Mouse (Mus musculus) kidney, embryonic 14.5 days (tissue): Measurements from ENCODE around the gene Oma1. TPM values are rescaled to one million over a fixed set of nuclear protein-coding genes. Genes with fewer than 3 reads are reported as not detected.

Experiments used
- ATAC-seq: fragments of 200-750 bp; cut with Nextera tagmentation; 2 replicates; pipeline ENCODE4 v1.8.0; 2017; ENCODE audit warnings: moderate number of reproducible peaks, mild to moderate bottlenecking, moderate TSS enrichment, moderate library complexity; ENCODE audit not compliant: low FRiP score, low TSS enrichment
- H3K27ac ChIP-seq: fragments of 300-500 bp; sonication (generic); 2 replicates; pipeline ENCODE4 v1.5.1; 2014; ENCODE audit warnings: low read depth, mild to moderate bottlenecking, low read length, moderate library complexity, mixed read lengths
- H3K27me3 ChIP-seq: fragments of 300-500 bp; sonication (generic); 2 replicates; pipeline ENCODE4 v1.6.1; 2014; ENCODE audit warnings: mild to moderate bottlenecking, low read length; ENCODE audit not compliant: control insufficient read depth, insufficient read depth
- H3K36me3 ChIP-seq: fragments of 300-500 bp; sonication (generic); 2 replicates; pipeline ENCODE4 v1.6.1; 2014; ENCODE audit warnings: low read length, mixed read lengths; ENCODE audit not compliant: control insufficient read depth, insufficient read depth
- H3K4me1 ChIP-seq: fragments of 300-500 bp; sonication (generic); 2 replicates; pipeline ENCODE4 v1.6.1; 2014; ENCODE audit warnings: low read length, mixed read lengths; ENCODE audit not compliant: control insufficient read depth, insufficient read depth
- H3K4me2 ChIP-seq: fragments of 300-500 bp; sonication (generic); replicated peaks from 2 replicates; pipeline ENCODE4 v1.6.1; 2014; ENCODE audit warnings: low read depth, mild to moderate bottlenecking, low read length
- H3K4me3 ChIP-seq: fragments of 300-500 bp; sonication (generic); 2 replicates; pipeline ENCODE4 v1.5.1; 2014; ENCODE audit warnings: mild to moderate bottlenecking, low read length
- H3K9ac ChIP-seq: fragments of 300-500 bp; sonication (generic); 2 replicates; pipeline ENCODE4 v1.6.1; 2014; ENCODE audit warnings: low read depth, mild to moderate bottlenecking, low read length, moderate library complexity
- H3K9me3 ChIP-seq: fragments of 300-500 bp; sonication (generic); 2 replicates; pipeline ENCODE4 v1.6.1; 2016; ENCODE audit warnings: low read length; ENCODE audit not compliant: control insufficient read depth
- WGBS: fragments of 180-500 bp; shearing (Covaris S2); extraction: QIAGEN DNeasy Blood & Tissue Kit; methylation state at CpG from one replicate; pipeline ENCODE4 v1.1.7; 2014; 5-methylcytosine and 5-hydroxymethylcytosine counted together
- polyA plus RNA-seq: library from polyadenylated mRNA; unstranded; fragments of >200 nt; fragmentation: Nextera tagmentation; extraction: Ambion mirVana; gene quantifications from 2 replicates; pipeline ENCODE4 v1.2.1, GENCODE M21; 2014

The Oma1 gene
- polyA plus RNA-seq, result 20.2 and 24.3 TPM in 2 replicates

- Histone ChIP-seq H3K27me3 (no peaks in the 10 kb centered on the region), H3K9ac (peak within 1 kb of the TSS; percentile 79), H3K4me2 (peak within 1 kb of the TSS; percentile 58), H3K9me3 (no peaks in the 10 kb centered on the region), H3K36me3 (no peaks in the 10 kb centered on the region), H3K4me3 (peak within 1 kb of the TSS; percentile 70), H3K27ac (peak within 1 kb of the TSS; percentile 93), H3K4me1 (0 out of 2 replicates have a peak, but pooled peaks cover 4% of the 10 kb centered on the region)
- ATAC-seq, result peak; percentile 99
- WGBS, result under 1% methylated on average over 60 of the region's 61 CpGs
These were observed at the start of gene Oma1 for GRCm38 (mm10) chr4:103313587-103314525. Gene Oma1, plus strand, starts transcription at chr4:103313812.

- no peak overlapping the region for H3K9ac ChIP-seq
- no peaks in the 10 kb centered on the region for H3K36me3 ChIP-seq
- H3K27me3 ChIP-seq, result no peaks in the 10 kb centered on the region
- H3K4me3 ChIP-seq, result no peak overlapping the region
- no peak overlapping the region for H3K27ac ChIP-seq
- no peak overlapping the region for H3K4me2 ChIP-seq
- 30% methylated on average over 8 of the region's 8 CpGs for WGBS
- no peaks in the 10 kb centered on the region for H3K9me3 ChIP-seq
- H3K4me1 ChIP-seq, result no peaks in the 10 kb centered on the region; the same call in 1 of the 2 replicates
- ATAC-seq, result no peak
These were observed 49.7 kb upstream of the Oma1 start for GRCm38 (mm10) chr4:103263812-103264396.

DNA sequence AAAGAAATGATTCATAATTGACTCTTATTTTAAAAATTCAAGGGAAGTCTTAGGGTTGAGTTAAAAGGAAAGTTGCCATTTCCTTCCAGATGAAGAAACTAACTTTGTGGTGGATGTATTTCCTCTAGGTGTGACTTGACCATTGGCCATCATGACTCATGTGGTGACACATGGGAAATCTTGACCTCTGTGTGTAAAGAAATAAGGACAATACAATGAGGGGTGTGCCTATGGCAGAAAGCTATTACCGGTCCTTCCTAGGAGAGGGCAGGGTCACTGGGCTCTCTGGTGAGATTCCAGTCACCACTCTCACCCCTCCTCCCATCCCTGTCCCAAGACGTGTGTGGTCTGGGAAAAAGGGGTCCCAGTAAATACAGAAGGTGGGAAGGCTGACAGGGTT, 48.4 kb upstream of the Oma1 start:
- ATAC-seq, result no peak

DNA sequence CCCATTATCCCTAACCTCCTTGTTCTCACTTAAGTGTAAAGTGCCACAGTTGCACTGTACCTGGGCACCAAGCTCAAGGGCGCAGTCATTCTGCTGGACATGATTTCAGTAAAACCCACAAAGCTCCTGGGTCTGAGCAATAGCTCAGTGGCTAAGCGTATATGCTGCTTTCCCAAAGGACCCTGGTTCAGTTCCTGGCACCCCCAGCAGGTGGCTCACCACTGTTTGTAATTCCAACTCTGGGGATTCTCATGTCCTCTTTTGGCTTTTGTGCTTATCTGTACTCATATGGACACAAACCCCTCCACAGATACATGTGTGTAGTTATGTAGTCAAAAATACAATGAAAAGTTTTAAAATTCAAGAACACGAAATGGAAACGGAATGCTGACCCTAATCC, 44.3 kb upstream of the Oma1 start:
- Histone ChIP-seq H3K4me1 (no peaks in the 10 kb centered on the region), H3K9ac (no peak overlapping the region), H3K27ac (no peak overlapping the region), H3K27me3 (no peaks in the 10 kb centered on the region), H3K36me3 (no peaks in the 10 kb centered on the region), H3K4me3 (no peak overlapping the region), H3K9me3 (no peaks in the 10 kb centered on the region), H3K4me2 (no peak overlapping the region)
- no peak for ATAC-seq
- WGBS, result 89% methylated on average over 4 of the region's 4 CpGs

More for the DNA sequence above, 48.4 kb upstream of the Oma1 start:
- H3K36me3 ChIP-seq, result no peaks in the 10 kb centered on the region
- H3K9me3 ChIP-seq, result no peaks in the 10 kb centered on the region
- no peak overlapping the region for H3K4me3 ChIP-seq
- H3K9ac ChIP-seq, result no peak overlapping the region
- 50% methylated on average over 2 of the region's 2 CpGs for WGBS
- H3K4me1 ChIP-seq, result no peaks in the 10 kb centered on the region; the same call in 1 of the 2 replicates
- H3K4me2 ChIP-seq, result no peak overlapping the region
- no peak overlapping the region for H3K27ac ChIP-seq
- no peaks in the 10 kb centered on the region for H3K27me3 ChIP-seq

DNA sequence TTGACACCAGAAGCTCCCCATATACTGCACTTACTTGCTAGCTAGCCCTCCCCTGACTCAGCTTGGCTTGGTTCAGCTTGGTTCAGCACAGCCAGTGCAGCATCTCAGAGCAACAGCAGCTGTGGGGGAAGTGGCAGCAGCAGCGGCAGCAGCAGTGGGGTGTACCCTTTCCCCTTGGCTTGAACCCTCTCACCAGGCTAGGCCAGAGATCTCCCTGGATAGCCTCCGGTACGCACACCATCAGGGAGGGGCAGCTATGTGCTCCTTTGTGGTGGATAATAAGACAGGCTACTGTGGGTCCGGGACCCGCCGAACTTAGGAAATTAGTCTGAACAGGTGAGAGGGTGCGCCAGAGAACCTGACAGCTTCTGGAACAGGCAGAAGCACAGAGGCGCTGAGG, 40.6 kb upstream of the Oma1 start:
- 87% methylated on average over 7 of the region's 8 CpGs for WGBS
- no peaks in the 10 kb centered on the region for H3K9me3 ChIP-seq
- no peak overlapping the region for H3K27ac ChIP-seq
- H3K4me1 ChIP-seq, result no peaks in the 10 kb centered on the region
- H3K9ac ChIP-seq, result no peak overlapping the region
- no peaks in the 10 kb centered on the region for H3K36me3 ChIP-seq
- no peak overlapping the region for H3K4me2 ChIP-seq
- no peaks in the 10 kb centered on the region for H3K27me3 ChIP-seq
- no peak for ATAC-seq
- H3K4me3 ChIP-seq, result no peak overlapping the region

DNA sequence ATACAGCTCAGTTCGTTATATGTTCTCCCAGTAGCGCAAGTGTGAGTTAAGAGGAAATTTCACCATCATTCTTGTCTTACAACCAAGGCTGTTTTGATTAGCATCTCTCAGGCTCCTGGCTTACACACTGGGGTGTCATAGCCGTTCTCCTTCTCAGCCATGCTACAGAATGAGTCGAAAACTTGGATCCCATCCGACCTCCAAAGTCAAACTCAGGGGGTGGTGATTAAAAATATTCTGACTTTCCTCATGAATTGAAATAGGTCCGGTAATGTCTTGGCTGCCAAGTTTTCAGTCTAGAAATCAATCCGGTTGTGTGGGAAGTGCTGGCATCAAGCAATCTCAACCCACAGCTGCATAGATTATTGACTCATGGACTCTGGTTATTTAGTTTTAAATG, 25.3 kb upstream of the Oma1 start:
- no peaks in the 10 kb centered on the region for H3K9me3 ChIP-seq
- no peaks in the 10 kb centered on the region for H3K27me3 ChIP-seq
- H3K4me1 ChIP-seq, result no peaks in the 10 kb centered on the region
- H3K36me3 ChIP-seq, result no peaks in the 10 kb centered on the region
- WGBS, result 84% methylated on average over 7 of the region's 7 CpGs
- no peak overlapping the region for H3K27ac ChIP-seq
- H3K9ac ChIP-seq, result no peak overlapping the region
- H3K4me3 ChIP-seq, result no peak overlapping the region
- no peak for ATAC-seq
- no peak overlapping the region for H3K4me2 ChIP-seq

GRCm38 (mm10) chr4:103290763-103291162, 22.8 kb upstream of the Oma1 start, which contains the start of gene 4921539E11Rik:
Gene 4921539E11Rik, minus strand, starts transcription at chr4:103290863.
- ATAC-seq, result no peak
- H3K4me2 ChIP-seq, result no peak within 1 kb of the TSS
- WGBS, result 88% methylated on average over 2 of the region's 2 CpGs
- H3K27me3 ChIP-seq, result no peaks in the 10 kb centered on the region
- no peaks in the 10 kb centered on the region for H3K4me1 ChIP-seq
- no peaks in the 10 kb centered on the region for H3K9me3 ChIP-seq
- H3K9ac ChIP-seq, result no peak within 1 kb of the TSS
- H3K36me3 ChIP-seq, result no peaks in the 10 kb centered on the region
- H3K4me3 ChIP-seq, result no peak within 1 kb of the TSS
- no peak within 1 kb of the TSS for H3K27ac ChIP-seq

- WGBS, result 64% methylated on average over 10 of the region's 10 CpGs
- Histone ChIP-seq H3K27me3 (no peaks in the 10 kb centered on the region), H3K4me3 (no peak overlapping the region), H3K4me1 (no peaks in the 10 kb centered on the region), H3K9me3 (no peaks in the 10 kb centered on the region), H3K36me3 (no peaks in the 10 kb centered on the region), H3K4me2 (no peak overlapping the region), H3K9ac (no peak overlapping the region), H3K27ac (no peak overlapping the region)
- ATAC-seq, result no peak
These were observed 14.3 kb upstream of the Oma1 start for GRCm38 (mm10) chr4:103299342-103299741.

DNA sequence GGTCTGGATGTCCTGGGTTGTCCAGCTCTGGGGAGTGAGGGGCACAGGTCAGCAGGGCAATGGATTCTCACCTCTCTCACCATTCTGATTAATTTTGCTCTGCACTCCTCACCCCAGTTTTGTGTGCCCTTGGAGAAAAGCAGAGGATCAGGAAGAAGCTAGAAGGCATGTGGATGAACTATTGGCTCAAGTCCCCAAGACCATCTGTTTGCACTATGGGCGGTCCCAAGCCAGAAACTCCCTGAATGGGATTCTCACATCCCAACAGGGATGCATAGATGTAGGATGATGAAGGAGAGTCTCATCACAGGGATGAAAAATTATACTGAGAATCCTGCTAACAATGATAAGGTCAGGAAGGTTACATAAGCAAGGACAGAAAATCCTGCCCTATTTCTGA, 9.8 kb upstream of the Oma1 start:
- no peak for ATAC-seq
- WGBS, result 82% methylated on average over 1 of the region's 1 CpGs
- Histone ChIP-seq H3K27ac (no peak overlapping the region), H3K9ac (no peak overlapping the region), H3K4me3 (no peak overlapping the region), H3K4me1 (no peaks in the 10 kb centered on the region), H3K27me3 (no peaks in the 10 kb centered on the region), H3K4me2 (no peak overlapping the region), H3K9me3 (no peaks in the 10 kb centered on the region), H3K36me3 (no peaks in the 10 kb centered on the region)
